Mouse (Mus musculus) CH12.LX (cell line): ENCODE measurements around the gene Actr2. TPM values are rescaled to one million over a fixed set of nuclear protein-coding genes. Genes with fewer than 3 reads are reported as not detected.

ENCODE experiments used
- DNase-seq: peaks from one replicate; pipeline ENCODE4 v3.0.0-alpha.2; 2013; ENCODE audit errors: extremely low read depth
- H3K27ac ChIP-seq: 2 replicates; pipeline ENCODE4 v1.5.1; 2012; ENCODE audit warnings: low read depth, mild to moderate bottlenecking, control low read depth, moderate library complexity; ENCODE audit not compliant: insufficient read depth
- H3K27me3 ChIP-seq: replicated peaks from 2 replicates; pipeline ENCODE3; 2012; ENCODE audit warnings: inconsistent platforms
- H3K36me3 ChIP-seq, 2 experiments: replicated peaks in 1 of 2; 2 replicates each; pipeline versions ENCODE3 to v1.6.1; 2012; ENCODE audit warnings: inconsistent platforms in 1 of 2, low read length in 1 of 2, mild to moderate bottlenecking in 1 of 2, mixed read lengths in 1 of 2, moderate library complexity in 1 of 2; ENCODE audit not compliant: control insufficient read depth in 1 of 2, insufficient read depth in 1 of 2
- H3K4me1 ChIP-seq, 2 experiments: 2 replicates each; pipeline ENCODE4 v1.6.1; 2012; ENCODE audit warnings: inconsistent platforms in 1 of 2, moderate library complexity in 1 of 2; ENCODE audit not compliant: insufficient read depth in 2 of 2, control insufficient read depth in 1 of 2
- H3K4me2 ChIP-seq: 2 replicates; pipeline ENCODE4 v1.6.1; 2012; ENCODE audit warnings: low read depth, mild to moderate bottlenecking, control low read depth; ENCODE audit not compliant: poor library complexity, insufficient read depth, severe bottlenecking
- H3K4me3 ChIP-seq, 3 experiments: fragments of 150-350 bp in 1 of 3; sonication (generic) in 1 of 3; replicated peaks in 1 of 3; 2 replicates each; pipeline versions ENCODE3 to v1.5.1; 2011 to 2012; ENCODE audit warnings: low read depth in 2 of 3, low read length in 2 of 3, mild to moderate bottlenecking in 2 of 3, moderate library complexity in 2 of 3, control low read depth in 1 of 3, improper control_type of control experiment in 1 of 3, inconsistent platforms in 1 of 3, mixed read lengths in 1 of 3; ENCODE audit not compliant: poor library complexity in 1 of 3
- H3K79me2 ChIP-seq: replicated peaks from 2 replicates; pipeline ENCODE4 v1.6.1; 2012; ENCODE audit warnings: mild to moderate bottlenecking, moderate library complexity; ENCODE audit not compliant: control insufficient read depth, poor library complexity, insufficient read depth, severe bottlenecking; ENCODE audit errors: extremely low read depth
- H3K9ac ChIP-seq: 2 replicates; pipeline ENCODE4 v1.6.1; 2012; ENCODE audit warnings: low read depth, mild to moderate bottlenecking, control low read depth, moderate library complexity; ENCODE audit not compliant: insufficient read depth
- H3K9me3 ChIP-seq: replicated peaks from 2 replicates; pipeline ENCODE3; 2012; ENCODE audit warnings: low read length, inconsistent platforms, mixed read lengths
- BHLHE40 ChIP-seq: IDR thresholded peaks from 2 replicates; pipeline ENCODE4 v1.6.1; 2011; ENCODE audit warnings: mild to moderate bottlenecking, low read depth, low read length, improper control_type of control experiment
- CHD2 ChIP-seq: IDR thresholded peaks from 2 replicates; pipeline ENCODE4 v1.6.1; 2011; ENCODE audit warnings: low read length, improper control_type of control experiment
- CTCF ChIP-seq, 2 experiments: IDR thresholded peaks in 1 of 2; conservative IDR thresholded peaks in 1 of 2; 2 replicates each; pipeline ENCODE4 v1.5.1; 2011 to 2012; ENCODE audit warnings: low read depth in 2 of 2, low read length in 2 of 2, improper control_type of control experiment in 1 of 2, inconsistent platforms in 1 of 2, mild to moderate bottlenecking in 1 of 2, moderate library complexity in 1 of 2
- E2F4 ChIP-seq: IDR thresholded peaks from 2 replicates; pipeline ENCODE4 v1.6.1; 2011; ENCODE audit warnings: low read depth, low read length, improper control_type of control experiment; ENCODE audit not compliant: insufficient replicate concordance
- ETS1 ChIP-seq: conservative IDR thresholded peaks from 2 replicates; pipeline ENCODE4 v1.6.1; 2012; ENCODE audit warnings: low read depth, mild to moderate bottlenecking, inconsistent platforms, low read length, improper control_type of control experiment, moderate library complexity
- GABPA ChIP-seq: IDR thresholded peaks from 2 replicates; pipeline ENCODE4 v1.6.1; 2012; ENCODE audit warnings: low read depth, low read length, improper control_type of control experiment, inconsistent platforms; ENCODE audit not compliant: insufficient replicate concordance
- IRF4 ChIP-seq: IDR thresholded peaks from 2 replicates; pipeline ENCODE4 v1.6.1; 2014; ENCODE audit warnings: low read depth, mild to moderate bottlenecking, inconsistent platforms, low read length, improper control_type of control experiment
- MAX ChIP-seq: IDR thresholded peaks from 2 replicates; pipeline ENCODE4 v1.6.1; 2011; ENCODE audit warnings: low read length, improper control_type of control experiment
- MXI1 ChIP-seq: IDR thresholded peaks from 2 replicates; pipeline ENCODE4 v1.6.1; 2011; ENCODE audit warnings: mild to moderate bottlenecking, low read depth, low read length, improper control_type of control experiment
- MYC ChIP-seq: IDR thresholded peaks from 2 replicates; pipeline ENCODE4 v1.6.1; 2011; ENCODE audit warnings: low read depth, mild to moderate bottlenecking, improper control_type of control experiment, low read length
- NELFE ChIP-seq: IDR thresholded peaks from 2 replicates; pipeline ENCODE4 v1.6.1; 2011; ENCODE audit warnings: low read depth, low read length, improper control_type of control experiment
- NRF1 ChIP-seq: IDR thresholded peaks from 2 replicates; pipeline ENCODE4 v1.6.1; 2014; ENCODE audit warnings: low read depth, mild to moderate bottlenecking, inconsistent platforms, low read length, improper control_type of control experiment, moderate library complexity
- PAX5 ChIP-seq: IDR thresholded peaks from 2 replicates; pipeline ENCODE4 v1.6.1; 2012; ENCODE audit warnings: low read length, inconsistent platforms, mixed read lengths
- POLR2A ChIP-seq: IDR thresholded peaks from 2 replicates; pipeline ENCODE4 v1.6.1; 2011; ENCODE audit warnings: low read depth, mild to moderate bottlenecking, improper control_type of control experiment, low read length
- RAD21 ChIP-seq: IDR thresholded peaks from 2 replicates; pipeline ENCODE4 v1.6.1; 2011; ENCODE audit warnings: low read depth, mild to moderate bottlenecking, low read length, improper control_type of control experiment, moderate library complexity
- SIN3A ChIP-seq: IDR thresholded peaks from 2 replicates; pipeline ENCODE4 v1.6.1; 2012; ENCODE audit warnings: low read length, improper control_type of control experiment, inconsistent platforms
- SMC3 ChIP-seq: IDR thresholded peaks from 2 replicates; pipeline ENCODE4 v1.6.1; 2011; ENCODE audit warnings: low read depth, low read length, improper control_type of control experiment
- USF1 ChIP-seq: IDR thresholded peaks from 2 replicates; pipeline ENCODE4 v1.6.1; 2014; ENCODE audit warnings: low read depth, mild to moderate bottlenecking, inconsistent platforms, low read length, improper control_type of control experiment
- USF2 ChIP-seq: conservative IDR thresholded peaks from 2 replicates; pipeline ENCODE4 v1.6.1; 2011; ENCODE audit warnings: low read depth, low read length, improper control_type of control experiment
- ZKSCAN1 ChIP-seq: IDR thresholded peaks from 2 replicates; pipeline ENCODE4 v1.6.1; 2012; ENCODE audit warnings: low read depth, inconsistent platforms, low read length, improper control_type of control experiment, borderline replicate concordance
- ZNF384 ChIP-seq: IDR thresholded peaks from 2 replicates; pipeline ENCODE4 v1.6.1; 2012; ENCODE audit warnings: low read depth, low read length, improper control_type of control experiment, inconsistent platforms
- dilution Hi-C: fragments of 300-500 bp; cut with MboI; formaldehyde crosslinking; loops from 2 replicates; pipeline ENCODE4 v1.14.3; 2020; ENCODE audit warnings: low sequenced_read_pairs; ENCODE audit not compliant: extremely low pct_unique_long_range_greater_than_20kb, extremely low pct_ligation_motif_present
- in situ Hi-C: fragments of 300-500 bp; cut with MboI; formaldehyde crosslinking; loops from 3 replicates; pipeline ENCODE4 v1.14.3; 2019; ENCODE audit warnings: low sequenced_read_pairs, low pct_ligation_motif_present, low pct_unique_long_range_greater_than_20kb, mixed read lengths
- polyA plus RNA-seq: library from polyadenylated mRNA; unstranded; fragments of >175 nt; gene quantifications from 2 replicates; pipeline ENCODE4 v1.2.1, GENCODE M21; 2012; ENCODE audit warnings: low read depth; ENCODE audit not compliant: insufficient read length
- total RNA-seq, 2 experiments: library from RNA; depleted of rRNA; stranded (reverse); fragments of 300-350 nt in 1 of 2; fragments of >200 nt in 1 of 2; gene quantifications; 2 replicates each; pipeline ENCODE4 v1.2.3; 2012 to 2014

Gene Actr2
- total and polyA plus RNA-seq, 3 experiments: 141 to 327 (median 189) TPM

DNA sequence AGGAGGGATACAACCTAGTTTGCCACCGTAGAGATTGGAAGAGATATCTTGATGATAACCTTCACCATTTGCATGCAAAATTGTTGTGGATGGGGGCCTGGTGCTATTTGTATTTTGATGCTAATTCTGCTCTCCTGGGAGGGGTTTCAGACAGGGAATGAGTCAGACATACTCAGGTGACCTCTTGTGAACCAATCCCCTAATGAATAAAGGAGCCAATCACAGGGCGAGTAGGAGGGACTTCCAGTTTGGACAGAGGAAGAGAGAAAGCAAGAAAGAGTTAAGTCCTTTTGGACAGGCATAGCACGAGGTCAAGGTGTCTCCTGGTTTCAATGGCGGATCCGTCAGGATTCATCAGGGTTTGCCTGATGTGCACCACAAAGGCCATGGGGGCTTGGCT, 27.6 kb upstream of the Actr2 start:
- H3K27me3 ChIP-seq: no peaks in the 10 kb centered on the region
- no peak overlapping the region for H3K4me2 ChIP-seq
- DNase-seq: no peak
- dilution Hi-C loops: no loop called here
- no peaks in the 10 kb centered on the region for H3K36me3 ChIP-seq
- no peak overlapping the region for H3K9ac ChIP-seq
- H3K9me3 ChIP-seq: peaks cover 2% of the 10 kb centered on the region
- TF ChIP-seq RAD21 (no peak), CTCF (conservative IDR thresholded peaks at IDR 0.05 in 1 of 2, IDR thresholded peaks at IDR 0.05 in 1 of 2; ENCODE audit: low read depth in 2 of 2, low read length in 2 of 2) (no peak), ZKSCAN1 (no peak), IRF4 (no peak), BHLHE40 (no peak), POLR2A (no peak), NELFE (no peak), GABPA (no peak), MYC (no peak), E2F4 (no peak), USF2 (no peak), SIN3A (no peak), PAX5 (no peak), ETS1 (no peak)
- H3K4me1 ChIP-seq: no peaks in the 10 kb centered on the region
- no peak overlapping the region for H3K4me3 ChIP-seq
- in situ Hi-C loops: no loop called here
- H3K79me2 ChIP-seq: no peaks in the 10 kb centered on the region
- no peak overlapping the region for H3K27ac ChIP-seq

DNA sequence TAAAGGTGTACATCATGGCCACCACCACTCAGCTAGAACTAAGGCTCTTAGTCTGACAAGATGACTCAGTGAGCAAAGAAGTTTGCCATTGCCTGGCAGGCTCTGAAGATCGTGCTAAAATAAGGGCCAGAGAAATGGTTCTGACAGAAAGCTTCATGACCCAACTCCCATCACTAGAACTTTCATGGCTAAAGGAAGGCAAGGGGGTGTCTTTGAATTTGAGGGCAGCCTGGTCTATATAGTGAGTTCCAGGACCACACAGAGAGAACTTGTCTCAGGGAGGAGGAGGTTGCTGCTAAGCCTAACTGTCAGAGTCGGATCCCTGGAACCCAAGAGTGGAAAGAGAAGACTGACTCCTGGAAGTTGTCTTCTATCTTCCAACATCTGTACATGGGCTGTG, 27.0 kb upstream of the Actr2 start:
- Histone ChIP-seq H3K4me1 (no peaks in the 10 kb centered on the region), H3K27ac (no peak overlapping the region), H3K4me2 (no peak overlapping the region), H3K9me3 (peaks cover 2% of the 10 kb centered on the region), H3K79me2 (no peaks in the 10 kb centered on the region), H3K9ac (no peak overlapping the region), H3K27me3 (no peaks in the 10 kb centered on the region), H3K4me3 (no peak overlapping the region), H3K36me3 (no peaks in the 10 kb centered on the region)
- TF ChIP-seq MXI1: no peak
- no peak for TF ChIP-seq CHD2
- no peak for TF ChIP-seq ETS1
- TF ChIP-seq NRF1: no peak
- no peak for TF ChIP-seq POLR2A
- TF ChIP-seq ZKSCAN1: no peak
- no peak for TF ChIP-seq USF1
- no peak for TF ChIP-seq RAD21
- no peak for TF ChIP-seq SMC3
- TF ChIP-seq MAX: no peak
- no peak for TF ChIP-seq ZNF384
- dilution Hi-C loops: no loop called here
- no peak for DNase-seq
- in situ Hi-C loops: loop anchor here (5.0 to 10.0 kb wide), 2 partner anchors 53 to 255 kb away; no protein-coding TSS in a partner anchor
